Mouse (Mus musculus) pancreas, adult 10 weeks (tissue): ENCODE data around the gene Prep. TPM values are rescaled to one million over a fixed set of nuclear protein-coding genes. Genes with fewer than 3 reads are reported as not detected.

Experiments used
- polyA plus RNA-seq: library from polyadenylated mRNA; stranded (reverse); fragments of 350-450 nt; fragmentation: Illumina TruSeq; extraction: RNeasy Lipid Tissue Mini Kit (QIAGEN cat#74804); gene quantifications from one replicate; pipeline ENCODE4 v1.2.3, GENCODE M21; 2015; ENCODE audit warnings: low read depth, low replicate concordance; ENCODE audit not compliant: insufficient read depth

Prep gene
- polyA plus RNA-seq: 1.5 TPM

GRCm38 (mm10) chr10:45066931-45067308, at the start of gene Prep:
Prep (plus strand) TSS chr10:45067203.

GRCm38 (mm10) chr10:45177798-45178197, 110.8 kb downstream of the Prep start, which contains the start of gene Popdc3:
Popdc3 (plus strand) TSS chr10:45178098.

Other genes starting within 250 kb of the Prep start
- not detected for gene Popdc3, start 110.9 kb downstream of the Prep start, polyA plus RNA-seq